ENCODE assay signal across 29 mouse cellular contexts in the genomic region with DNA sequence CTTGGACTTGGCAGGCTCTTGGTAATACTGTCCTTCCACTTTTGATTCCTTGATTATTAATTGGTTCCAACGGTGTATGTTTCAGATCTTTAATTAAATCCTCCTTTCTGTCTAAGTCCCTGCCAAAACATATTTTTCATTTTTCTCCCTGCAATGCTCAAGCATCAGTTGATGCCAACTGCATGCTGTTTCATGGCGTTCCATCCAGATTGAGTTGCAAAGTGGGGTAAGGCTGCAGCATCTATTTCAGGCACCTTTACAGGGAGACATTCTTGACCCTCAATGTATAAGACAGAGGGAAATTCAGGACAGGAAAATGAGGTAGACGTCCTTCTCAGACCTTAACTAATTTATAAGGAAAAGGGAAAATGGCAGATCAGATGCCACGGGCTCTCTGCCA.
DNase-seq lines count a peak whose midpoint lies in the region; ATAC-seq and TF ChIP-seq lines count a peak whose summit lies in the region.
"Had no signal": no experiment of that assay in that cellular context is flagged by ENCODE, and none has a peak within 500 bp of the region (broad histone marks: within the 10 kb centered on the region; RNA-seq: fewer than 3 reads in every experiment).

No protein-coding gene starts in this region.

- H3K9me3 ChIP-seq in hindbrain, postnatal 0 days (ENCODE audit: low read length), result no peaks in the 10 kb centered on the region
- no peaks in the 10 kb centered on the region for H3K9me3 ChIP-seq in hindbrain, embryonic 12.5 days (replicated peaks)
- H3K9me3 ChIP-seq: heart, embryonic 12.5 days; stomach, embryonic 15.5 days had no signal

- WGBS in hindbrain, postnatal 0 days, result 53% methylated on average over 4 of the region's 4 CpGs
- WGBS in hindbrain, embryonic 12.5 days, result 86% methylated on average over 4 of the region's 4 CpGs

- H3K9ac ChIP-seq in hindbrain, postnatal 0 days (replicated peaks; ENCODE audit: low read length), result no peak overlapping the region
- no peak overlapping the region for H3K9ac ChIP-seq in hindbrain, embryonic 12.5 days
- H3K9ac ChIP-seq: heart, embryonic 12.5 days; hindbrain, embryonic 14.5 days; liver, embryonic 14.5 days; stomach, embryonic 15.5 days had no signal

- no peak overlapping the region for H3K27ac ChIP-seq in hindbrain, postnatal 0 days
- no peak overlapping the region for H3K27ac ChIP-seq in hindbrain, embryonic 12.5 days
- H3K27ac ChIP-seq: gastrocnemius, adult 2 months; heart, adult 2 months; hindbrain, embryonic 14.5 days; layer of hippocampus, adult 2 months; liver, embryonic 14.5 days; macrophage; stomach, embryonic 15.5 days had no signal

- no peak for ATAC-seq in hindbrain, postnatal 0 days
- ATAC-seq in hindbrain, embryonic 12.5 days (ENCODE audit: low FRiP score), result no peak
- ATAC-seq: forebrain, embryonic 16.5 days; inflammation-experienced regulatory T-cells, adult 6 months had no signal

- H3K36me3 ChIP-seq in hindbrain, postnatal 0 days (ENCODE audit: insufficient read depth, low read length), result no peaks in the 10 kb centered on the region
- no peaks in the 10 kb centered on the region for H3K36me3 ChIP-seq in hindbrain, embryonic 12.5 days
- H3K36me3 ChIP-seq: heart, embryonic 12.5 days; stomach, embryonic 15.5 days had no signal

- no peaks in the 10 kb centered on the region; the same call in 1 of the 2 replicates for H3K4me1 ChIP-seq in hindbrain, postnatal 0 days (ENCODE audit: insufficient read depth, low read length)
- H3K4me1 ChIP-seq in hindbrain, embryonic 12.5 days, result no peaks in the 10 kb centered on the region
- H3K4me1 ChIP-seq: heart, embryonic 12.5 days; stomach, embryonic 15.5 days had no signal

- no peak for TF ChIP-seq CTCF in hindbrain, postnatal 0 days (IDR thresholded peaks at IDR 0.05; ENCODE audit: low read depth)

- no peaks in the 10 kb centered on the region for H3K27me3 ChIP-seq in hindbrain, postnatal 0 days (ENCODE audit: insufficient read depth, low read length)
- no peaks in the 10 kb centered on the region for H3K27me3 ChIP-seq in hindbrain, embryonic 12.5 days
- H3K27me3 ChIP-seq: CH12.LX; heart, embryonic 12.5 days; stomach, embryonic 15.5 days had no signal

- H3K4me2 ChIP-seq in hindbrain, postnatal 0 days (ENCODE audit: low read depth, low read length), result no peak overlapping the region
- no peak overlapping the region for H3K4me2 ChIP-seq in hindbrain, embryonic 12.5 days (replicated peaks)
- H3K4me2 ChIP-seq: heart, embryonic 12.5 days; hindbrain, embryonic 14.5 days; stomach, embryonic 15.5 days had no signal

- no peak overlapping the region for H3K4me3 ChIP-seq in hindbrain, postnatal 0 days (ENCODE audit: low read length)
- H3K4me3 ChIP-seq in hindbrain, embryonic 12.5 days, result no peak overlapping the region
- H3K4me3 ChIP-seq: erythroblast, embryonic 14.5 days; gastrocnemius, adult 2 months; heart, adult 2 months; heart, embryonic 12.5 days; layer of hippocampus, adult 2 months; stomach, embryonic 15.5 days had no signal

- peak; percentile 51 for DNase-seq in hindbrain, postnatal 0 days (ENCODE audit: low spot score)
- DNase-seq in cerebellum, adult 11 months, result peak; percentile 17
- DNase-seq in cerebellum, adult 9-10 months, result peak; percentile 53
- peak; percentile 16 to 40 for DNase-seq in cerebellum, postnatal 36 days
- no peak for DNase-seq in urinary bladder, postnatal 4 days (ENCODE audit: low spot score in 2 of 2)
- no peak for DNase-seq in right cerebral cortex, postnatal 36 days (ENCODE audit: low spot score in 2 of 2)
- no peak for DNase-seq in spleen, postnatal 10 days (ENCODE audit: low spot score in 2 of 2)
- DNase-seq: adrenal gland, adult 8-10 months; gastrocnemius, adult 2 months; heart, adult 2 months; heart, postnatal 4 days; kidney, adult 11 months; kidney, postnatal 25 days; liver; lung, adult 2 months; lung, postnatal 10 days; midbrain, embryonic 14.5 days; thymus, postnatal 25 days had no signal

Comparison
In these comparisons a context has a peak if more than half of its experiments do, and no peak if none do; other contexts are left out.
1. DNase-seq: peak in hindbrain, postnatal 0 days (single experiment), cerebellum, adult 11 months (single experiment), cerebellum, adult 9-10 months (single experiment) and cerebellum, postnatal 36 days (2 of 2); none in urinary bladder, postnatal 4 days (0 of 2), right cerebral cortex, postnatal 36 days (0 of 2) and spleen, postnatal 10 days (0 of 2).